Mouse (Mus musculus) natural killer cell, adult 2 months (primary cell): ENCODE data around the gene Ccdc27.

ENCODE experiments used
- DNase-seq, 2 experiments: peaks; one replicate each; pipeline ENCODE4 v3.0.0; 2022; ENCODE audit warnings: low spot score in 2 of 2

The Ccdc27 gene

GRCm38 (mm10) chr4:154025641-154026440 lies 16.6 kb downstream of the Ccdc27 start, which contains the start of gene Smim1:
Smim1 (minus strand) TSS chr4:154026230.
- DNase-seq = no peak

GRCm38 (mm10) chr4:154024729-154025521 lies 17.6 kb downstream of the Ccdc27 start:
- DNase-seq = no peak

- DNase-seq = no peak
Observed at GRCm38 (mm10) chr4:154023754-154024601, 18.5 kb downstream of the Ccdc27 start.

GRCm38 (mm10) chr4:154022844-154023243 lies 19.6 kb downstream of the Ccdc27 start:
- DNase-seq = no peak

- DNase-seq = no peak
Observed at GRCm38 (mm10) chr4:154022407-154022806, 20.1 kb downstream of the Ccdc27 start.

GRCm38 (mm10) chr4:154021432-154021831 lies 21.0 kb downstream of the Ccdc27 start:
- DNase-seq = no peak

GRCm38 (mm10) chr4:154019571-154019970 lies 22.9 kb downstream of the Ccdc27 start:
- peak in 1 of 2 experiments; percentile 29 for DNase-seq

GRCm38 (mm10) chr4:154015476-154015875 lies 27.0 kb downstream of the Ccdc27 start:
- no peak for DNase-seq

- DNase-seq = peak in 1 of 2 experiments; percentile 8
Observed at GRCm38 (mm10) chr4:154012132-154012882, 30.2 kb downstream of the Ccdc27 start.

GRCm38 (mm10) chr4:154011646-154012089 lies 30.8 kb downstream of the Ccdc27 start, which contains the start of gene Lrrc47:
Lrrc47 (plus strand) TSS chr4:154011731.
- DNase-seq = peak; percentile 65 to 73

GRCm38 (mm10) chr4:154010907-154011645 lies 31.4 kb downstream of the Ccdc27 start:
- no peak for DNase-seq

GRCm38 (mm10) chr4:154007759-154008158 lies 34.7 kb downstream of the Ccdc27 start:
- DNase-seq = no peak

GRCm38 (mm10) chr4:154006264-154006663 lies 36.2 kb downstream of the Ccdc27 start:
- no peak for DNase-seq

- DNase-seq = no peak
Observed at GRCm38 (mm10) chr4:154005488-154005887, 37.0 kb downstream of the Ccdc27 start.

GRCm38 (mm10) chr4:153993505-153993904 lies 49.0 kb downstream of the Ccdc27 start:
- no peak for DNase-seq

GRCm38 (mm10) chr4:153992715-153993114 lies 49.8 kb downstream of the Ccdc27 start:
- DNase-seq = no peak

- DNase-seq = no peak
Observed at GRCm38 (mm10) chr4:153980470-153980869, 62.0 kb downstream of the Ccdc27 start.

- DNase-seq = no peak
Observed at GRCm38 (mm10) chr4:153979243-153979642, 63.2 kb downstream of the Ccdc27 start.
